Mouse (Mus musculus) c-Kit-positive CD71-positive TER-119-negative erythroid progenitor cells, embryonic 14.5 days (primary cell): ENCODE data around the gene Lancl1.

Experiments used
- DNase-seq: peaks from one replicate; pipeline ENCODE4 v3.0.0-alpha.2; 2013; ENCODE audit warnings: low read depth

Lancl1 gene

DNA sequence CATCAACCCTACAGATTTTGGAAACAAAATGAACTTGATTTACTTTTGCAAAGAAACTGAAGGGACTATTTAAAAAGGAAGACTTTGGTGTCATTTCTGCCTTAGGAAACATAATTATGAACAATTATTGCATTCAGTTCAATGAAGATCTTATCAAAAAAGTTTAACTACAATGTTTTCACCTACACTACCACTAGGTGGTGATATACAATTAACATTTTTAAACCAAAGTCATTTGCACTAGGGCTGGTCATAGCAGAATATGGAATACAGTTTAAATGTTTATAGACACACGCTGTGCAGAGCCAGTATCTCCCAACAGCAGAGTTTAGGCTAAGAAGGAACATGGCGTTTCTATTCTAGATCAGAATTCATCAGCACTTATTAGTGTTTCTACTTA lies 24.5 kb downstream of the Lancl1 start:
- DNase-seq, result no peak

DNA sequence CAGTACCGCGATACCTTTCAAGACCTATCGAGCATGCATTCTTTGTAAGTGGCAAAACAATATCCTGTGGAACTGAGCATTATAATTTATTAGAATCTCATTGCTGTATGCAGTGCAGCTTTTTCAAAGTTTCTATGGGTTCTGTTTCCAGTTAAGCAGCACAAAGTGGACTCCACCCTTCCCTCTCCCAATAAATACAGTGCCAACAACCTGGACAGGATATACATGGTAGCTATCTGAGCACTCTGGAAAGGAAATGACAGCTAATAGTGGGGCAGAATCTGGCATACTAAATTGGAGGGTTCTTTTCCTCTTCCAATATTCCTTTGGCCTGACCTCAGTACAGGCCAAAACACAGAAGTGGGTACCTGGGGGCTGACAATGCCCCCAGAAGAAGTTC lies 28.2 kb downstream of the Lancl1 start:
- DNase-seq, result no peak

DNA sequence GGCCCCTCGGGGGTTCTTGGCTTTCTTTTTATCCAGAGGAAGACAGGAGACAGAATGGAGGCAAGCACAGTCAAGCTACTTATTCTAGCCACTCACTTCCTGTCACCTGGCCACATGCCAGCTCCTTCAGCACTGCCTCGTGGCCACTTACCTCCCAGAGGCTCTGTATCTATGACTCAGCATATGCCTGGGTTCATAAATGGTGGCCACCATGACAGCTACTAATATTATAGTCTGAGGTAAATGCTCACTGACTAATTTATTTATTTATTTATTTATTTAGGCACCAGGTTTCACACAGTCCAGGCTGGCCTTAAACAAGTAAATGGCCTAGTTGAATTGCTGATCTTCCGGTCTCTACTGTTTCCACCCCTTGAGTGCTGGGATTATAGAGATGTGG lies 35.0 kb downstream of the Lancl1 start:
- DNase-seq, result no peak

DNA sequence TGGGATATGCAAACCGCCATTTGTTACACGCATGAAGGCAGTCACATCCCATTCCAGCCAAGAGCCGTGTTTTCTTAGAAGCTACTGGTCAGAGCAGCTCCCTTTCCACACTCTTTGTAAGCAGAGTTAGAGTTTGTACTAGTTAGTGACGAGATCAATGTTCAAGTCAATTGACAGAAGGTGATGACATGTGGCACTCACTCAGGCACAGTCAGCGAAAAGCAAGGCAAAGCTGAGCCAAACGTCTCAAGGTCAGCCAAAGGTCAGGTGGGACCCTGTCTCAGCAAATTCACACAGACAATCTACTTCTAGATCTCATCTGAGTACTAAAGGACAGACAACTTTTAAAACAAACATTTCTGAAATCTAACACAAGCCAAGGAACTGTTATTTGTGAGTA lies 36.4 kb downstream of the Lancl1 start:
- DNase-seq, result no peak

DNA sequence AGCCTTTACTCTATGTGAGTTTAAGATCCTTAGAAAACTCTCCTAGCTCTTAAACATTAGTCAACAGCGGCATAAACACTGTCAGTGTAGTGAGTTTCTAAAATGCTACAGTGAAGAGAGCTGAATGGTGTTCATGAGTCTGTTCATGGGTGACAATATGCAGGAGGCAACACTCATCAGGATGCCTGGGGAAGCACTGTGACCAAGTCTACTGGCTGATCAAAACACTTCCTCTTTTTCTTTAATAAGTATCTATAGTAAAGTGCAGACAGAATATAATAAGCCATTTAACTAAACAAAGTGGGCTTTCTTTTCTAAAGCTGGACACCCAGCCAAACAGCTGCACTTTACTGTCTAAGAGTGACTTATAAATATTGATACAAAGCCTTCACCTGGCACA lies 37.3 kb downstream of the Lancl1 start:
- DNase-seq, result no peak

DNA sequence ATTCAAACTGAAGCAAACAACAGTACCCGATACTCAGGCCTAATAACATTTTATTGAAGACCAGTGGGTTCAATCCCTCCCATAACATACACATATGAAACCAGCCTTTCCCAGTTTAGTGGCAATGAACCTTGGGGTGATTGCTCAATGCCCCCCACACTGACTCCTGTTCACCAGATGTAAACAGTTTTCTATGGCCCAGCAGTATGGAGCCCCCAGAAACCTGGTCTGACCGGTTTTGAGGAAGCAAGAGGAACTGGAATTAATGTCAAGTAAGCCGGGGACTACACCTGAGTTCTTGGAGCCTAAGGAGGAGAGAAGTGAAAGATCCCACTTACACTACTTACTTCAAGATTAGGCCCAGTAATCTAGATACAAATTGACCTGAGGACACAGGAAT lies 38.2 kb downstream of the Lancl1 start:
- DNase-seq, result no peak

DNA sequence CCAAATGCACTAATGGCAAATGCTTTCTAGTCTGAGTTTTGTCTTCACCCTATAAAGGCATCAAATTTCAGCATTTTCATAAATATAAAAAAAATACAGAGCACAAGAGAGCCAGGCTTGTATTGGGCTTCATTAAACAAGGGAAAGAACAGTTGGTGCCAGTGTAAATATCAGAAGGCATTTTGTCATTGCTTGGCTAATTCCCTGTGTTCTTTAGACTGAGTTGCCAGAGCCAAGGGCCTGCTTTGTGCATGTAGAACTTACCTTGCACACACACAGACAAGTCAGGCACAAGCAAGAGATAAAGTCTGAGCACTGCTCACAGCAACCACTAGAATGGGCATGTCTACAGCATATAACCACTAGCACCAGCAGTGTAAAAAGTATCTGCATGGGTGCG lies 40.1 kb downstream of the Lancl1 start:
- no peak for DNase-seq

DNA sequence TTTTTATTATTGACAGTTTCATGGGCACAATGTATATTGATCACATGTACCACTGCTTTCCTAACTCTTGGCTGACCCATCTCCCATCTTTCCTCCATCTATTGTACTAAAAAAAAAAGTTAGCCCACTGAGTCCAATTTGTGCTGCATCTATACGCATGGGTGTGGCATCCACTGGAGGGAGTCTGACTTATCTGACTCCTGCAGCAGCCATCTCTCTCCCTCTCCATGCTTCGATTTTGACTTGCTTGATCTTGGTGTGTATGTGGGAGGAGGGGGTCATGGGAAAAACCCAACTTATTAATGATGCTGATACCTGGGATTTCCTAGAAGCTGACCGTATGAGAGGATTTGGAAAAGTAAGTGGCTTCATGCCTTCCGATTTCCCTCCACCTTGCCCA lies 40.5 kb downstream of the Lancl1 start:
- no peak for DNase-seq

DNA sequence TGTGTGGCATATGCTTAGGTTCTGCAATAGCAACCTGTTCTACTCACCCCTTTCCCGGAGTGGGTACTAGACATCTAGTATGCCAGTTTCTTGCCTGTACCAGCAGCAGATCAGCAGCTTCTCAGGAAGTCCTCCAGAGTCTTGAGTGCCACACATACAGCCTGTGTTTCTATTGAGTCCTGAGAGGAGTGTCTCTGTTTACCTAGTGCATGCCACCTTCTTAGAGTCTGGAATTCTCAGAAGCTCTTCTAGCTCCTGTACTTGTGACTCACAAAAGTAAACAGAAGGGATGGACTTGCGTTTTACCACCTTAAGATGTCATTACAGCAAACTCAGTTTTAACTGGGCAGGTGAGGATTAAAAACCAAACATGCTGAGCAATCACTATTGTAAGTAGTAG lies 41.9 kb downstream of the Lancl1 start:
- no peak for DNase-seq

DNA sequence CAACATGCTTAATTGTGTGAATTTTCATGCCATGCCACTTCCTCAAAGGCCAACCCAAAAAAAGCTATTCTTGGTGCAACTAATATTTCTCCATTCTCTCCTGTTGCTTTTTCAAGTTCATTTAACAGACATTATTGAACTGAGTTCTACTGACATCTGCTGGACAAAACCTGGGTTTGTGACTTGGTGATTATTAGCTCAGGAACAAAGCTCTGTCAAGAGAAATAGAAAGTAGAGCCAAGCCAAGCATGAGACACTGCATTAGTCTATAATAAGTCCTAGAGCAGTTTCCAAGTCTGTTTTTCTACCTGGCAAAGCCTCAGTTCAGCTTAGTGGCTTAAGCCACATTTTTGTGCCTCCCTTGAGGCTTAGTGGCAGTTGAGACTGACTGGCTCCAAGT lies 45.9 kb downstream of the Lancl1 start:
- DNase-seq, result no peak

DNA sequence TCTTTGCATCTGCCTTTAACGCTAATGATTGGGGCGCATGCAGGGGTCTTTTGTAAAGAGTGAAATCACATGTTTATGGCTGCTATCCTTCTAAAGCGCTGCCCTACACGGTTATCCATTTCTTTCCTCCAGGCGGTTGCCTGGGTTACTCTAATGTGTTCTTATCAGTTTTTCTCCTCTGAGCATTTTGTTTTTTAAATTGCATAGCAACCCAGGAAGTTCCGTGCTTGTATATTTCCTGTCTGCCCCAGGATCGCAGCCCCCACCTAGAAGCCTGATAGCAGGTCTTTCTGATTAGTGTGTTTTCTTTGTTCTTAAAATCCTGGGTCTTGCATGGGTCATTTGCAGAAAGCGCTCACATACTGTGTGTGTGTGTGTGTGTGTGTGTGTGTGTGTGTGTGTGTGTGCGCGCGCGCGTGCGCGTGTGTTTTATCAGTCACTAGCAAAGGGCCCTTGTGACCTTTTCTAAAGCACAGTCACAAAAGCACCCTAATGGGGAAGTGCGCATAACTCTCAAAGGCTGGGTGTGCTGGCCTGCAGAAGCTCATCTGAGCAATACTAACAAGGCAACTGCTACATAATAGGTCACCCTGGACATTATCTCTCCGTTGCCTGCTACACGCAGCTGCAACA lies 51.0 kb downstream of the Lancl1 start:
- DNase-seq, result no peak

DNA sequence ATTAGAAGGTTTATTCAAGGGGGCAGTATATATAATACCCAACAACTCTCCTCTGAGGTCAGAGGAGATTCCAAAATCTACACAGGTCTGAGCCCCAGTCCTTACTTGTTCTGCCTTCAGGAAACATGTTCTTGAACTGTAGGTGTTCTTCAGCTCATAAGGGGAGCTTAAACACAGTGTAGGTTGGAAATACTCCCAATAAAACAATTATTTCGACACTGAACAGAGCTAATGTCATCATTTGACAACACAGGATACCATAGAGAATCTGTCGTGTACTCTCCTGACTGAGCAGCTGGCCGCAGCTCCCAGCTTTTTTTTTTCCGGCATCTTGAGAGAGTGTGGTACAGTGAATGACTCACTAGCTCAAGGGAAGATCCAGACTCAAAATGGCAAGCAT lies 52.8 kb downstream of the Lancl1 start:
- DNase-seq, result no peak

DNA sequence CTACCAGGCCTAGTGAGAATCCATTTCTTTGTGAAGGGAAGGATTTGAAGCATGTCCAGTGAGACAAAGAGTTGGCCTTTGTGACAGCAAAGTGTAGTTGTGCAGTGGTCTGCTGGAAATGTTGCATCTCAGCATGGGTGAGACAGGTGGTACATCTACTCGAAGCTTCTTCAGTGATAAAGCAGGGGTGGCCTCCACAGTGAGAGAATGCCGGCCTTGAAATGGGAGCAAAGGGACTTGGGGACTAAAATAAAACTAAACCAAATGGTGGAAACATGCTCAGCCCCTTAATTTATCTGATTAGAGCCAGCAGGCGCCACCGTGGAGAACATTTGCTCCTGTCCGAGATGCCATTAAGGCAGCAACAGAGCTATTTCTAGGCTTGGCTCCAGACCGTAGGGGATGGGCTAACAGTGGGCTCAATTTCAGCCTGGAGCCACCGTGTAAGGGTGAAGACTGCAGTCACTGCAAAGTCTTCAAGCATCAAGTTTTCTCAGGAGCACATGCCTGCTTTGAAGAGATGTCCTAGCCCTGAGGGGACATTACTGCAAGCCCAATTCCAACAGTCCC lies 53.5 kb downstream of the Lancl1 start:
- no peak for DNase-seq

DNA sequence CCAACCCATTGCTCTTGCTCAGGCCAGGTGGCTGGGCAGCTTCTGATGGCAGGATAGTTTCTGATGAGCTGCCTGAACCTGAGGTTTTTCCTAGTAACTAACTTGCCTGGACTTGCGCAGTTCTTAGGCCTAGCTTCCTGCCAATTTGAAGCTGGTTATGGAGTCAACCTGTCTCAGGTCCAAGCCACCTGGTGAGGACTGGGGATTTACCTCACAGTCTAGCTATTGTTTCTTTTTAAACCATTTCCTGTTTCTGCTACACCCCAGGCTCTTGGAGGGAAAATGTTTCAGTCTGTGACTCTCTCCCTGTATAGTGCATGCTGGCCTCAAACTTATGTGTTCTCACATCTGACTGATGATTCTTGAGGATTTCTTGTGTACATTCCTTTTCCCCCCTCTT lies 58.5 kb downstream of the Lancl1 start:
- DNase-seq, result no peak

DNA sequence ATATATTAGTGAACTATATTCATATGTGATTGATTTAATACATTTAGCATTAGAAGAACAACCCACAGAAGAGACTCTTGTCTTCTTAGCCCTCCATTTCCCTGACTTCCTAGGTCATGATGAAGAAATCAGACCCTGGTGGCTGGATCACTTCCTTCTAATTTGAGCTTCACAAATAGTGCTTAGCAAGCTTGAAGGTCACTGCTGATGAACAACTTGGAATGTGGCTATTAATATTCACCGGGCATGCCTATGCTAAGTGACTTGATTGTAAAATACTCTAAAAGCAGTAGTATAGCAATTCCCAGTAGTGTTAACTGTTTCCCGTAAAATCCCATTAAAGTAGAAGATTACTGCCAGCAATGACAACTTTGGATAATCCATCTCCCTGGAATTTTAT lies 63.2 kb downstream of the Lancl1 start:
- no peak for DNase-seq

DNA sequence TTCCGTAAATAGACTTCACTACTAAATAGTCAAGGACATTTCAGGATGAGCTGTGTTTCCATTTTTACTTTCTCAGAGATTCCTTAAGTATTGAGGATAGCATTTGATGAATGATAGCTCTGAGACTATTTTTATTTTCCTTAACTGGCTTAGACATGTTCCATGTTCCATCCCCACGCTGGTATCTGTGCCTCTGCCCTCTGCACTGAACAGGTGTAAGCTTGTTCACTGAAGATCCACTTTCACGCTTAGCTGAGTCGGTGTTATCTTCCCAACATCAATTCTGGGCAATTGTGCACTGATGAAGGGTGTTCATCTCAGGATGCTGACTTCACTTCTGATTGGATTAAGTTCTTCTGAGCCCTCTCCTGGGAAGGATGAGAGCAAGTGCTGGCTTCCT lies 73.8 kb downstream of the Lancl1 start:
- DNase-seq, result no peak

DNA sequence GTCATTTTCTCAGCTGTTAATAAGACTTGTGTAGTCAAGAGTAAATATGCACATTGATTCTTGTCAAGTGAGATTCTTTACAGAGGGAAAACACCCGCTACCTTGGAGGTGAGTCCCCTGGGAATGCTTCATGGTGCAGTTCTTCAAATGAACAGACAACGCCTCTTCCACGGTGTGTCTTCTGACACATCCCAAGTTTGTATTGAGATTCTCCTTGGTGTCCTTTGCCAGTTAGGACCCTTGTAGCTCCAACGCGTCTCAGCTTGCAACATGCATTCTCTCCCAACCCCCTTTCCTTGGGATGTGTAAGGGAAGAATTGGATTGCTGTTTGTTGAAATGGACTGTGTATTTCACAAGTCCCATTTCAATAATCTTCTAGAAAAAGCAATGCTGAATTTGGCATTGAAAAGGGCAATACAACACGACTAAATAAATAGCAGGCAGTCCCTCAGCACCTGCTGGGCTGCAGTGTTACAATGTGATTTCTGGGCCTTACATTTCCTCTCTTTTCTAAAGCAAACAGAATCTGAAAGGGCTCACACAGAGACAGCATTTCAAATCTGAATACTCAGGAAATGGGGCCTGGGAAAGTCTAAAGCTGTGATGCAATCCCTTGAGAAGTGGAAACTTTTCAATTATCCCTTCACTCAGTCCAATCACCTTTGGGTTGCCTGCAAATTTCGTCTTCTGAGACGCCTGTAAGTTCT lies 78.0 kb downstream of the Lancl1 start:
- DNase-seq, result no peak

DNA sequence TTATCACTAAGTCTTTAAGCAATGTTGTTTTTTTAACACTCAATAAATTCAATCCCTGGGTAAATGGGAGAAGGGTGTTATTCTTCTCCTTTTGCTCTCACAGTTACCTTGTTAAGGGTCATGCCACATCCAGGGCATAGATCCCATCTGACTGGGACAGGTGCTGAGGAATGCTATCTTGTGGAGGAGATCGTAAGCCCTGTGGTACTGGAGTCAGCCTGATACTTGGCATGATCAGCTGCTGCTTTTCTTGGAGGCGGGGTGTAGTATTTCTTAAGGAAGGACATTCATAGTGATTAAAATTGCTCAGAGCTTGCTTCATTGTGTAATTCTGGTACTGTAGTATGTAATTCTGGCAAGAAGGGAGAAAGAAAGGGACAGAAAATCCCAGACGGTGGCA lies 81.3 kb downstream of the Lancl1 start:
- no peak for DNase-seq

DNA sequence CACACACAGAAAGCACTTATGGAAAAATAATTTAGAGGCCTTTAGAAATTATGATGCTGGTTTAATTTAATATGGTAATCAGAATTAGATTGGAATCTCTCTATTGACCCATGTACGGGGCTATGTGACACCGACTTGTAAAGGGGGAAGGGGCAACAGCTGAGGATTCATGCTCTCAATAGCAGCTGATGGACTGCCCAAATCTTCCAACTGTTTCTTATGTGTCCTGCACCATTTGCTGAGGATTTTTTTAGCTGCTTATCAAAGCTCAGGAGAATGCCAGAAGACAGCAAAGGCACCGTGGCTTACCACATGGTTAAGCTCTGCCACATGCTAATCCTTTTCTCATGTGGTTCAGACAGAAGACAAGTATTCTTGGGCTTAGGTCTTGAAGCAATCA lies 87.6 kb downstream of the Lancl1 start:
- no peak for DNase-seq
